8 mouse cellular contexts compared by ENCODE assay signal in genomic region chr13:114457567-114458120, GRCm38 (mm10). TPM values are rescaled to one million over a fixed set of nuclear protein-coding genes. Genes with fewer than 3 reads are reported as not detected.
DNase-seq lines count a peak whose midpoint lies in the region; ATAC-seq and TF ChIP-seq lines count a peak whose summit lies in the region.

No protein-coding gene starts in this region.

- no peak for TF ChIP-seq POLR2A in myocyte (IDR thresholded peaks at IDR 0.05; ENCODE audit: insufficient read length, low read depth)

- peak overlapping the region; percentile 98 for H3K4me2 ChIP-seq in embryonic facial prominence, embryonic 14.5 days (ENCODE audit: low read depth, low read length)
- H3K4me2 ChIP-seq in intestine, embryonic 15.5 days (replicated peaks): peak overlapping the region; percentile 98
- H3K4me2 ChIP-seq in myocyte (ENCODE audit: low read depth): peak overlapping the region; percentile 73

- DNase-seq in left cerebral cortex, adult 2 months (ENCODE audit: extremely low spot score in 1 of 2, low spot score in 2 of 2): no peak
- DNase-seq in left cerebral cortex, adult 18-20 months (ENCODE audit: low spot score in 2 of 2): no peak
- peak; percentile 2 for DNase-seq in embryonic facial prominence, embryonic 14.5 days (ENCODE audit: low spot score)
- no peak for DNase-seq in urinary bladder, postnatal 10 days (ENCODE audit: low spot score)
- no peak for DNase-seq in cerebellum, postnatal 25 days
- no peak for DNase-seq in thymus, adult 18-20 months

- H3K27me3 ChIP-seq in embryonic facial prominence, embryonic 14.5 days (replicated peaks; ENCODE audit: control insufficient read depth, insufficient read depth, low read length): peaks cover 36% of the 10 kb centered on the region
- H3K27me3 ChIP-seq in intestine, embryonic 15.5 days (replicated peaks): peaks cover 41% of the 10 kb centered on the region
- no peaks in the 10 kb centered on the region for H3K27me3 ChIP-seq in myocyte (ENCODE audit: control insufficient read depth, insufficient read depth, insufficient read length)

- intact Hi-C loops in left cerebral cortex, adult 2 months (cut with DNase I): loop anchor here (5.0 kb wide), 1 partner anchor 70 kb away; the partner anchor contains the start of gene Ndufs4

- ATAC-seq in embryonic facial prominence, embryonic 14.5 days (ENCODE audit: low read depth): no peak
- ATAC-seq in intestine, embryonic 15.5 days: no peak

- peak overlapping the region; percentile 49 for H3K4me3 ChIP-seq in left cerebral cortex, adult 2 months
- peak overlapping the region; percentile 64 for H3K4me3 ChIP-seq in embryonic facial prominence, embryonic 14.5 days (ENCODE audit: low read depth, low read length)
- peak overlapping the region; percentile 62 for H3K4me3 ChIP-seq in intestine, embryonic 15.5 days (replicated peaks)
- H3K4me3 ChIP-seq in myocyte: peak overlapping the region; percentile 86

- 2% methylated on average over 15 of the region's 15 CpGs for WGBS in embryonic facial prominence, embryonic 14.5 days
- WGBS in intestine, embryonic 15.5 days: 2% methylated on average over 15 of the region's 15 CpGs

- H3K4me1 ChIP-seq in embryonic facial prominence, embryonic 14.5 days (ENCODE audit: control insufficient read depth, insufficient read depth, low read length): peaks cover 10% of the 10 kb centered on the region
- H3K4me1 ChIP-seq in intestine, embryonic 15.5 days (replicated peaks): peaks cover 13% of the 10 kb centered on the region

- no peaks in the 10 kb centered on the region for H3K9me3 ChIP-seq in embryonic facial prominence, embryonic 14.5 days (ENCODE audit: control insufficient read depth, low read length)
- H3K9me3 ChIP-seq in intestine, embryonic 15.5 days: no peaks in the 10 kb centered on the region

- H3K27ac ChIP-seq in left cerebral cortex, adult 2 months: no peak overlapping the region
- no peak overlapping the region for H3K27ac ChIP-seq in embryonic facial prominence, embryonic 14.5 days (replicated peaks; ENCODE audit: low read depth, low read length)
- no peak overlapping the region for H3K27ac ChIP-seq in intestine, embryonic 15.5 days

- H3K79me2 ChIP-seq in myocyte (ENCODE audit: control insufficient read depth, insufficient read depth): no peaks in the 10 kb centered on the region

- no peaks in the 10 kb centered on the region for H3K36me3 ChIP-seq in embryonic facial prominence, embryonic 14.5 days (ENCODE audit: control insufficient read depth, insufficient read depth, low read length)
- no peaks in the 10 kb centered on the region for H3K36me3 ChIP-seq in intestine, embryonic 15.5 days
- H3K36me3 ChIP-seq in myocyte (ENCODE audit: control insufficient read depth, insufficient read depth): peaks cover 17% of the 10 kb centered on the region

- peak overlapping the region; percentile 66 for H3ac ChIP-seq in myocyte (ENCODE audit: control insufficient read depth, insufficient read length)

- no peak for TF ChIP-seq CTCF in left cerebral cortex, adult 2 months (IDR thresholded peaks at IDR 0.05)

- peak overlapping the region; percentile 70 for H3K9ac ChIP-seq in embryonic facial prominence, embryonic 14.5 days (ENCODE audit: low read depth, low read length)
- H3K9ac ChIP-seq in intestine, embryonic 15.5 days: peak overlapping the region; percentile 59; the same call in 1 of the 2 replicates

TF ChIP-seq in myocyte, 11 proteins besides CTCF, POLR2A, EP300 and RAD21:
- no peak for TF ChIP-seq MYOD1 (IDR thresholded peaks at IDR 0.05; ENCODE audit: control insufficient read depth in 1 of 3, insufficient read length in 2 of 3, low read depth in 2 of 3)
- TF ChIP-seq REST (IDR thresholded peaks at IDR 0.05; ENCODE audit: insufficient read depth, insufficient read length): no peak
- no peak for TF ChIP-seq CEBPB (IDR thresholded peaks at IDR 0.05; ENCODE audit: insufficient read depth, poor library complexity, severe bottlenecking)
- no peak for TF ChIP-seq SRF (IDR thresholded peaks at IDR 0.05; ENCODE audit: control insufficient read depth, insufficient read length, low read depth)
- no peak for TF ChIP-seq POLR2AphosphoS2 (IDR thresholded peaks at IDR 0.05; ENCODE audit: insufficient read length, low read depth)
- no peak for TF ChIP-seq TCF3 (IDR thresholded peaks at IDR 0.05; ENCODE audit: insufficient read length, low read depth)
- TF ChIP-seq MAX (IDR thresholded peaks at IDR 0.05; ENCODE audit: low read depth): no peak

RNA-seq across cellular contexts. Expression of gene Fst, which starts 1.1 kb away (rescaled TPM):
- 10 to 100 TPM; 10.9 TPM for total RNA-seq in left cerebral cortex, adult 2 months (2021)
- 1 to 10 TPM; 5.4 to 9.0 TPM for total RNA-seq in left cerebral cortex, adult 18-20 months (2021)
- 47.2 and 57.5 TPM in 2 replicates for polyA plus RNA-seq in embryonic facial prominence, embryonic 14.5 days (2014; fragmentation: Nextera tagmentation; extraction: Ambion mirVana)
- polyA plus RNA-seq in intestine, embryonic 15.5 days (2015; fragmentation: Nextera tagmentation; extraction: Ambion mirVana): 23.6 and 30.4 TPM in 2 replicates
- polyA plus RNA-seq in myocyte (2012; fragmentation: generic; extraction: Trizol): 119 TPM
